Mouse (Mus musculus) testis, postnatal 10 days (tissue): ENCODE measurements around the gene Fjx1.

Experiments used
- DNase-seq: peaks from one replicate; pipeline ENCODE4 v3.0.0; 2021; ENCODE audit warnings: low spot score

Gene Fjx1

DNA sequence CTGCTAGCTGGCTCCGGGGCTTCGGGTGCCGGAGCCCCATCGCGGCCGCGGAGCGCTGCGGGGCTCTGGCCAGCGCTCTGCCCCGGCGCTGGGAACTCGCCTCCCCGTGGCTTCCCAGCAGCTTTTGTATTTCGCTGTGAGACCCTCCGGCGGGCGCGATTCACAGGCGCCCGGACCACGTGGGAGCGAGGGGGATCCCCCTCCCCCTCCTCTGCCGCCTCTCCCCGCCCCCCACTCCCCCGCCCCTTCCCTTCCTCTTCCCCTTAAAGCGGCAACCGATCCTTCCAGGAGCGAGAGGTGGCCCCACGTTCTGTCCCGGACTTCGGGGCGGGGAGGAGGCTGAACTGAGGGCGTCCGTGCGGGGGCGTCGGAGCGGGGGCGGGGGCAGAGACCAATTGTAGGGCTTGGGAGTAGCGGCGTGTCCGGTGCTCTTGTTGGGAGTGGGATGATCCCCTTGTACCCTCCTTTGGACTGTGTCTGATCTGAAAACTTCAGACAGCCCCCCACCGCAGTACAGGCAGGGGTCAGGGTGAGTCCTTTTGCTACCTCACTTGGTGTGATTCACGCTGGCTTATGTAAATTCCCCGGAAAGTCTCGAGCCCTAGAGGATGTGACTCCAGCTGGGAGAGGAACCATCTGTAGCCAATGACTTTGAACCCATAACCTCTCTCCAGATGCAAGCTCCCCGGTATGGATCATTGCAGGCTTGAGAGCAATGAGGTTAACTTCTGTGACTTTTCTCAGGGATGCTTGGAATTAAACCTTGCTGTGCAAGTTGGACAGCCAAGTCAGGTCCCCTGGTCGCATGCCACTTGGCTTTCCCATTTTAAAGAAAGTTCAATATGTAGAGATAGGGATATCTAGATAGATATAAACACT is at the start of gene Fjx1:
Gene Fjx1 (minus strand): TSS at position 829 of the 879 bp plus-strand sequence.
- peak; percentile 72 for DNase-seq

GRCm38 (mm10) chr2:102500001-102500689 is 47.8 kb upstream of the Fjx1 start:
- no peak for DNase-seq

DNA sequence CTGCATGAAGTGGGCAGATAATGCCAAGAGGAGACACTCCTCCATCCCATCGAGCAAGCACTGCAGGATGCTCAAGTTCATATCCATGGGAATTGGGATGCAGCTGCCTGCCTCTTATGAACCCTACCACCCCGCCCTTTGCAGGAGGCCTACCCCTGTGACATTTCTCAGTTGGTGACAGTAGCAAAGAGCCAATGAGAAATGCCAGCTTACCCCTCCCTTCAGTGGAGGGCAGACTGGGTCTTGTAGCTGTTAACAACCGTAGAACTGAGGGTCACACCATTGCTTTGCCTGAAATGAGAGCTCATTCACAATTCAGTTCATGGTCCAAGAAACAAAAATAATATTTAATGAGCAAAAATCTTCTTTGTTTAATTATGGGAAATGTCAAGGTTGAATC is 28.4 kb upstream of the Fjx1 start:
- no peak for DNase-seq

DNA sequence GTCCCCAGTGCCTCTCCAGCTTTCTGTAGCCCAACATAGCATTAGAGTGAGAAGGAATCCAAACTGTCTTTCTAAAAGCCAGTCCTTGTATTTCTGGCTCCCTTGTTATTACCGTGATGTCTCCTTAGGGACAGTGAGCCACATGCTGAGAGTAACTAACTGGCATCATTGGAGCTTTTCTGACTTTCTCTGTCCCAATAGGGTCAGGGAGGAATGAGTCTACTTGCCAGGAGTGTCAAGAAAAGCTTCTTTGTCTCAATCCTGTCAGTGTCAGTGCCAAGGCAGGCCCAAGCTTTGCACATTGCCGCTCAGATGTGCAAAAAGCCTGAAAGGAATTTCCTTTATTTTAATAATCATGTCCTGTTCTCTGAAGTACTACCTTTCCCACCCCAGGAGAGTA is 23.8 kb upstream of the Fjx1 start:
- DNase-seq = no peak

DNA sequence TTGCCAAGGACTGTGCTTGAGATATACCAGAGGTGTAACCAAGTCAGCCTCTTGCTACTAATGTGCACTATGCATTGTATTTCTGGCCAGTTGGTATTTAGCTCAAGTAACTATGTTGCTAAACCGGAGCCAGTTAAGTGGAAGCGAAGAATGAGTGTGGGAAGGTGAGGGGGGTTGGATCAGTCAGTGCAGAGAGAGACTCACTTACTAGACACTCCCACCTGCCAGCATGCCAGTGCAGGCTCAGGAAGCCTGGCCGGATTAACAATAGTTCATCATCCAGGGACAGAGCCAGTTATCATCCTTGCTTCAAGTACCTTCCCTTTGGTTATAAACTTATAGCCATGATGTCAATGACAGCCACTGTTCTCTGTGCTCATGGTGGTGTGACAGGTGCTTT is 16.3 kb upstream of the Fjx1 start:
- DNase-seq = no peak

DNA sequence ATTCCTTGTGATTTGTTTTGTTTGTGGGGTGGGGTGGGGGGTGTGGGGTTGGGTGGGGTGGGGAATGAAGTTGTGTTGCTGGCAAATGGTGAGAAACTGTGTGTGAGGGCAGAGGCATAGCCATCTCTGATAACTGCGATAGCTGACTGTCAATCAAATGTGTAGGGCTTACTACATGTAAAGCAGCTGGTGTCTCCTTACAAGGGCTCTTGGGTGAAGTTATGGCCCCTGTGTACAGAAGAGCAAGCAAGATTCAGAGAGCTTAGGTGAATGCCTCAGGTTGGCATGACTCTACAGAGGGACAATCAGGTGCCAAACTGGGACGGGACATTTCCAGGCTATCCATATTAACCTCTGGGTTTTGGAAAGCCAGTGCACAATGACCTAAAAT is 12.0 kb upstream of the Fjx1 start:
- DNase-seq = no peak

DNA sequence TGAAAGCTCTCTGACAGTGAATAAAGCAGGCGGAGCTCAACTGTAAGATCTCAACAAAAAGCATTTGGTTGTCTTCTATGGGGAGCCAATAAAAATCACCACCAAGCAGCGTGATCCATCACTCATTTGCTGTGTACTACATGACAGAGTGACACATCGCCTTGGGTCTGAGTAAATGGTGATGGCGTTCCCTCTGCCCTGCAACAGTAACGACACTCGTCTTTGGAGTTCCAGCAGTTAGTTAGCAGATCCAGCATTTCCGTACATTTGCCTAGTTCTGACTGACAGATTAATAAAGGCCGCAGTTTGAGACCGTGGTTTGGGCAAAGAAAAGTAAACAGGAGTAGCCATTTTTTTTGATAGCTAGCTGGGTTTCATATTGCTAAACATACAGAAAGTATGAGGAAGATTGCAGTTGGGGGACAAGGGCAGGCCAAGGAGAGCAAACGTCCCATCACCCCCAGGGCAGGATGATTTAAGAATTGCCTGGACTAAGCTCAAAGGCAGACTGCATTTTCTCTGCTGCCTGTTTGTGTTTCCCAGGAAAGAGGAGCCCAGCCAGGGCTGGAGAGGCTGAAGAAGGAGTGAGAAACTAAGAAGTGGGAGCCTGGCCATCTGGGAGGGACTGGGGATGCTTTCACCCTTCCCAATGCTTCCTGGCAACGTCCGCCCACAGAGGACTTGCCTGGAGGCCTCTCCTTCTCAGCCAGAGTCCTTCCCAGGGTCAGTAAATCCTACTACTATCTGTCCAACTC is 11.5 kb upstream of the Fjx1 start:
- DNase-seq = peak; percentile 49

GRCm38 (mm10) chr2:102461491-102461890 is 9.2 kb upstream of the Fjx1 start:
- no peak for DNase-seq

DNA sequence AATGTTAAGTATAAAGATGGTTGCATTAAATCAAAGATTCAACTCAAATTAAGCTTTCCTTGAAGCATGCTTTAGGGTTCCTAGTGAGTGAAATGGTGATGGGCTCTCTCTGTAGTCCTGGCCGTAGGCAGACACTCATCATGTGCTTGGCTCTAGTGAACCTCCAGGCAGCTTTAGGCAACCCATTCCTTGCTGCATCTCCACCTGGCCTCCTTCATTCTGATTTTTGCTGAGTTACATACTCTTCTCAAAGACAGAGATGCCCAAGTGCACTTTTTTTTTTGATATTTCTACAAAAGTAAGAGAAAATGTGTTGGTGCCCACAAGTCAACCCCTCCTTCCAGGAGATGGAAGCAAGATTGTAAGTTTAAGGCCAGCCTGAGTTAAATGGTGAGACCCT is 2.8 kb upstream of the Fjx1 start:
- no peak for DNase-seq

- DNase-seq = no peak
Measured at GRCm38 (mm10) chr2:102453447-102453846, 1.1 kb upstream of the Fjx1 start.

- peak; percentile 68 for DNase-seq
Measured at GRCm38 (mm10) chr2:102450761-102451670, 1.3 kb downstream of the Fjx1 start.

GRCm38 (mm10) chr2:102450248-102450760 is 2.0 kb downstream of the Fjx1 start:
- DNase-seq = peak; percentile 70

DNA sequence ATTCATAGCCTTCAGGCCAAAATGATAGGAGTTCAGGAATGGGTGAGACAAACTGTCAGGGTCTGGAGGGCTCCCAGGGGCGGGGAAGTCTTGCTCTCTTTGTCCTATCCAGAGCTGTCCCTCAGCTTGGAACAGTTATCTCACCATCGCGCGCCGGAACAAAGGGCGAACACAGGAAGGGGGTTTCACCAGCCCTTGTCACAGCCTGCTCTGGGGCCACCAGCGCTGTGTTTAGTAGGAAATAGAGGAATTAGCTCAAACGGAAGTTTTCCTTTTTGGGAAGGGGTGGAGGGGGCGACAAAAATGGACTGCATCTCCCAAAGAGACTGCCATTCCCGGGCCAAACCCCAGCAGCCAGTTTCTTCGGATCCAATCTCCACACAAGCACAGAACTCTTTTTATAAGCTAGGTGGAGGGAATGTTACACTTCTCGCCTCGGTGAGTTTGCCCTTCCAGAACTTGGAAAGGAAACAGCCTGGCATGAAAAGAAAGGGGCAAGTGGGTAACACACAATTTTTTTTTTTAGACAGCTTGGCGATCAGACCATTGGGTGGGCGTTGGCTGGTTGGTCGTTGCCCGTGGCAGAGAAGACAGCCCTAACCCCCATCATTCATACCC is 2.6 kb downstream of the Fjx1 start:
- DNase-seq = peak; percentile 43

- DNase-seq = no peak
Measured at GRCm38 (mm10) chr2:102449056-102449455, 3.2 kb downstream of the Fjx1 start.

DNA sequence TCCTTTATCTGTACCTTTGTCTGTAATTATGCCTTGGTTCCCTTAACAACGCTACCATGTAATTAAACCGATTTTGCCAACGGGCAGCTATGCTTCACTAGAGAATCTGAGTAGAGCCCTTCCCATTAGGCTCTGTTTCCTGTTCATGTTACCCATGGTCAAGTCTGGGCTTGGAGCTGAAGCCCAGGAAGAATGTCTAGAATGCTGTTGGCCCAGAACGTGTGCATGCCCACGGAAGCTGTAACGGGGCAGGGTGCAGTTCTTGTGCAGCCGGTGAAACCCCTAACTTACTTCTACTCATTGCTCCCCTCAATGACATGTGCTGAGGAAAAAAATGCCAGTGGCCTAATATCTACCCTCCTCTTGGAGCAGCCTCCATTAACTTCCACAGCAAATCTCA is 4.5 kb downstream of the Fjx1 start:
- DNase-seq = no peak

GRCm38 (mm10) chr2:102446851-102447250 is 5.4 kb downstream of the Fjx1 start:
- DNase-seq = no peak

GRCm38 (mm10) chr2:102437357-102438030 is 14.8 kb downstream of the Fjx1 start:
- DNase-seq = no peak

DNA sequence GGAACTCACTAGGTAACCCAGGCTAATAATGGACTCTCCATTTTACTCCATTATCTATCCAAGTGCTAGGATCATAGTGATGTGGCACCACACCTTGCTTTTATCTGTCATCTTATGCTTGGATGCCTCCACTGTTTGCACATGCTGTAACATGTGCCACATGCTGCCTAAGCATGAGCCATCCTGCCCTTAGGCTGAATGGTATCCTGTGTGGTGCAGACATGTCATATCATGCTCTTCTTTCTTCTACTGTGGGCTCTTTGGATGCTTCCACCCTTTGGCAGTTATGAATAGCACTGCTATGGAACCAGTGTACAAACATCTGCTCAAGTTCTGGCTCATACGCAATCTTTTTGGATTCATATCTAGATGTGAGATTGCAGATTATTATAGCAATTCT is 18.4 kb downstream of the Fjx1 start:
- DNase-seq = no peak

DNA sequence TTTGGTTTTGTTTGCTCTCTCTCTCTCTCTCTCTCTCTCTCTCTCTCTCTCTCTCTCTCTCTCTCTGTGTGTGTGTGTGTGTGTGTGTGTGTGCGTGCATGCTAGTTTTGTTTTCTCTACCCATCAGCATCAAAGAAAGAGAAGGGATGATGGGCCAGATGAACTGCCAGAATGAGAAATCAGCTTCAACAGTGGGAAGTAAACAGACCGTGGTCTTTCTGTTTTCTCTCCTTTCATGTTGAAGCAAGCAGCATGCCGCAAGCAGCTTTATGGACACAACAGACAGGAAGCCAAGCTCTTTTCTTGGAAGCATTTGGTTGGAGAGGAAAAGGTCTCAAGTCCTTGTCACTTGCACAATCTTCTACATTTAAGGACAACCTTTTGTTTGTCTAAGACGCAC is 21.2 kb downstream of the Fjx1 start:
- DNase-seq = no peak

GRCm38 (mm10) chr2:102427974-102428373 is 24.3 kb downstream of the Fjx1 start:
- no peak for DNase-seq
